Mouse (Mus musculus) ES-Bruce4 (cell line): ENCODE measurements at regions not wholly inside any gene's neighbourhood (a gene's known extent, or its start where the extent isn't known, plus 50 kb on each side); places are given as distances from the start of the nearest gene placed in this dataset.

Source experiments
- H3K27ac ChIP-seq: 2 replicates; pipeline ENCODE4 v1.5.1; 2012; ENCODE audit warnings: low read length, inconsistent platforms; ENCODE audit not compliant: insufficient read depth
- H3K27me3 ChIP-seq: 2 replicates; pipeline ENCODE4 v1.6.1; 2012; ENCODE audit warnings: mild to moderate bottlenecking, low read length, inconsistent platforms; ENCODE audit not compliant: control insufficient read depth, poor library complexity, insufficient read depth, severe bottlenecking
- H3K36me3 ChIP-seq: 2 replicates; pipeline ENCODE4 v1.6.1; 2012; ENCODE audit warnings: inconsistent platforms, mild to moderate bottlenecking, low read length, moderate library complexity; ENCODE audit not compliant: control insufficient read depth, poor library complexity, insufficient read depth, severe bottlenecking
- H3K4me1 ChIP-seq: one replicate; pipeline ENCODE4 v1.8.1; 2011; ENCODE audit warnings: low read length; ENCODE audit not compliant: control insufficient read depth, insufficient read depth
- H3K4me3 ChIP-seq: 2 replicates; pipeline ENCODE4 v1.5.1; 2011; ENCODE audit warnings: low read depth, mild to moderate bottlenecking, low read length
- H3K9ac ChIP-seq: 2 replicates; pipeline ENCODE4 v1.6.1; 2012; ENCODE audit warnings: low read depth, mild to moderate bottlenecking, inconsistent platforms; ENCODE audit not compliant: poor library complexity, severe bottlenecking
- H3K9me3 ChIP-seq: replicated peaks from 2 replicates; pipeline ENCODE4 v1.6.1; 2012; ENCODE audit warnings: mild to moderate bottlenecking, low read length, inconsistent platforms; ENCODE audit not compliant: control insufficient read depth, poor library complexity, insufficient read depth, severe bottlenecking
- CTCF ChIP-seq: IDR thresholded peaks from one replicate; pipeline ENCODE4 v1.8.1; 2011; ENCODE audit warnings: low read depth, low read length
- EP300 ChIP-seq: IDR thresholded peaks from 2 replicates; pipeline ENCODE4 v1.6.1; 2011; ENCODE audit warnings: low read depth, low read length; ENCODE audit not compliant: insufficient read depth
- POLR2A ChIP-seq: IDR thresholded peaks from one replicate; pipeline ENCODE4 v1.8.1; 2011; ENCODE audit warnings: low read length; ENCODE audit not compliant: insufficient read depth

- TF ChIP-seq POLR2A (no peak), CTCF (no peak)
- no peak overlapping the region for H3K9ac ChIP-seq
- no peak overlapping the region for H3K4me3 ChIP-seq
- H3K27ac ChIP-seq, result no peak overlapping the region
- no peaks in the 10 kb centered on the region for H3K27me3 ChIP-seq
- H3K36me3 ChIP-seq, result no peaks in the 10 kb centered on the region
- H3K9me3 ChIP-seq, result peaks cover 6% of the 10 kb centered on the region
- H3K4me1 ChIP-seq, result no peaks in the 10 kb centered on the region
Measured at GRCm38 (mm10) chr14:80443820-80444219, 459.9 kb downstream of the Olfm4 start.

- TF ChIP-seq EP300, result no peak
- no peak for TF ChIP-seq POLR2A
- no peak for TF ChIP-seq CTCF
- Histone ChIP-seq H3K4me1 (no peaks in the 10 kb centered on the region), H3K9ac (no peak overlapping the region), H3K4me3 (no peak overlapping the region), H3K27me3 (no peaks in the 10 kb centered on the region), H3K9me3 (no peaks in the 10 kb centered on the region), H3K36me3 (no peaks in the 10 kb centered on the region), H3K27ac (no peak overlapping the region)
Measured at GRCm38 (mm10) chr14:80471470-80471869, 487.6 kb downstream of the Olfm4 start.

- no peaks in the 10 kb centered on the region for H3K36me3 ChIP-seq
- no peaks in the 10 kb centered on the region for H3K4me1 ChIP-seq
- TF ChIP-seq EP300 (no peak), POLR2A (no peak), CTCF (no peak)
Measured at GRCm38 (mm10) chr14:80479918-80480317, 496.0 kb downstream of the Olfm4 start.

DNA sequence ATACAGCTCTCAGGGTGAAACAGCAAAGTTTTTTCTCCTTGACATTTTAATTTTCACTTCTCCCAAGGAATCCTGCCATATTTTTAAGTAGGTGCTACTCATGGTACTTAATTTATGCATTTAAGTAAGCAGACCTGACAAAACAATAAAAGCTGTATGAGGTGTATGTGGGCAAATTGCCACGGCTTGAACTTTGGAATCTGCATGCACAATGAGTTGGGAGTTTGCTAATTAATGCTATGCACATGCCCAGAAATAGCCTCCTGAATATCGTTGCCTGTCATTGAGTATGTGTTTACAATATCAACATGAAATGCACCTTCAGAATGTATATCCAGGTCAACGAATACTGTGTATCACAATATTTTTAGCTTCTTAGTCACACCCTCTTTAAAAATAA lies 498.9 kb downstream of the Olfm4 start:
- Histone ChIP-seq H3K9ac (no peak overlapping the region), H3K4me3 (no peak overlapping the region), H3K4me1 (no peaks in the 10 kb centered on the region), H3K36me3 (no peaks in the 10 kb centered on the region), H3K9me3 (no peaks in the 10 kb centered on the region), H3K27ac (no peak overlapping the region), H3K27me3 (no peaks in the 10 kb centered on the region)
- TF ChIP-seq EP300, result no peak
- no peak for TF ChIP-seq CTCF
- no peak for TF ChIP-seq POLR2A

More at GRCm38 (mm10) chr14:80479918-80480317, 496.0 kb downstream of the Olfm4 start:
- H3K9me3 ChIP-seq, result no peaks in the 10 kb centered on the region
- no peak overlapping the region for H3K27ac ChIP-seq
- no peak overlapping the region for H3K9ac ChIP-seq
- H3K4me3 ChIP-seq, result no peak overlapping the region
- no peaks in the 10 kb centered on the region for H3K27me3 ChIP-seq

DNA sequence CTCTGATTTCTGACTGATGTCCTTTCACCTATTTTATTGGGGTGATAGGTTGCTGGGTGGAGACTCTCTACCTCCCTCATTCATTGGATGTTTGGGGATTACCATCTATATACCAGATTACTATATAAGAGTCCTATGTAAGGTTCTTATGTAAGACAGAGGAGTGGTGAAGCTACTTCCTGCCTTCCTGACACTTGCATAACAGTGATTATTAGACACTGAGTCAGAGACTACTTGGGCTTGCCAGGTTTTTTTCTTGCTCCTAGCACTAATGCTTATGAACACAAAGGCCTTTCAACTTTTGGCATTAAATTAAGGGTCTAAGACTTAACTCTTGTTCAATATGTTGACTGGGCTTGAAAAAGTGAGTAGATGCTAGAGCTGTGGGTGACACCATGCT lies 500.4 kb downstream of the Olfm4 start:
- TF ChIP-seq POLR2A (no peak), CTCF (no peak), EP300 (no peak)
- no peaks in the 10 kb centered on the region for H3K27me3 ChIP-seq
- no peaks in the 10 kb centered on the region for H3K9me3 ChIP-seq
- no peaks in the 10 kb centered on the region for H3K36me3 ChIP-seq
- H3K4me1 ChIP-seq, result no peaks in the 10 kb centered on the region
- no peak overlapping the region for H3K4me3 ChIP-seq
- H3K9ac ChIP-seq, result no peak overlapping the region
- no peak overlapping the region for H3K27ac ChIP-seq

GRCm38 (mm10) chr14:80485149-80485548 lies 501.3 kb downstream of the Olfm4 start:
- Histone ChIP-seq H3K36me3 (no peaks in the 10 kb centered on the region), H3K4me3 (no peak overlapping the region), H3K9me3 (no peaks in the 10 kb centered on the region), H3K27ac (no peak overlapping the region), H3K4me1 (no peaks in the 10 kb centered on the region), H3K27me3 (no peaks in the 10 kb centered on the region), H3K9ac (no peak overlapping the region)
- TF ChIP-seq CTCF (no peak), POLR2A (no peak), EP300 (no peak)
